Mouse (Mus musculus): ENCODE measurements around the gene Slc25a48. TPM values are rescaled to one million over a fixed set of nuclear protein-coding genes. Genes with fewer than 3 reads are reported as not detected.

Gene Slc25a48
- polyA plus RNA-seq, 1 experiment from 2014 or later, result 0.05 TPM

DNA sequence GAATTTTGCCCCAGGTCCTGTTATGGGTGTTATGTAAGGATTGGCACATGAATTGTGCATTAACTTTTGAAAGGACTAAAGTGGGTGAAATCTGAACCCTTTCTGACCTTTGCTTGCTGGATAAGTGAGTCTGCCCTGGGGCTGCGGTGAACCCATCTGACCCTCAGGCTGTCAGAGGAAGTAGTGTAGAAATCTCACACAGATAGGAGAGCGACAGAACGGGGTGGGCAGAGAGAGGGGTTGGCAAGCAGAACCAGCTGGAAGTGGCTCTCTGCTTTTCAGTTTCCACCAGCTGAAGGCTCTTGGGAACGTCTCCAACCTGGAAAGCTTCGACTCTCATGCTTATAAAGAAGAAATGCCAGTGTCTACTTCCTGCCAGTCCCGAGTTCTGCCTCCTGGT, 39.1 kb downstream of the Slc25a48 start:
- ATAC-seq (replicated peaks; ENCODE audit: insufficient number of reproducible peaks, insufficient read depth, low FRiP score, low read depth), result no peak
- Histone ChIP-seq H3K36me3 (no peaks in the 10 kb centered on the region), H3K27me3 (peaks cover 32% of the 10 kb centered on the region), H3K27ac (no peak overlapping the region), H3K4me3 (no peak overlapping the region), H3K4me1 (replicated peaks) (peaks cover 6% of the 10 kb centered on the region), H3K4me2 (no peak overlapping the region), H3K9ac (no peak overlapping the region), H3K9me3 (replicated peaks) (no peaks in the 10 kb centered on the region)
- 17% methylated on average over 6 of the region's 6 CpGs for WGBS

DNA sequence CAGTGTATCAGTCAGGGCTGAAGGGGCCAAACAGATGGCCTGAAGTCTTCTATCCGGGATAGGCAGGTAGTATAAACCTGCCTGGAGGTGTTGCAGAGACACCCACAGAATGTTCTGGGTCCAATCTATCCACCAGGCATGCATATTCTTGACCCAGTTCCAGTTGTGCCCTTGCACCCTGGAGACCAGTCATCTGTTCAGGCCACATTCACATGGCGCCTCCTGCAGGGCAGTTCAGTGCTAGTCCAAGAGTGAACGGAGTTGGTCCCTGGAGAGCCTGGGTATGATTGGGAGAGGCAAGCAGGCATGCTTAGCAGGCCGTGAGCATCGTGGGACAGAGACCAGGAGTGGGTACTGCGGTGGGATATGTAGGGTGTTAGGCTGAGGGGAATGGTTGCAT, 39.9 kb downstream of the Slc25a48 start:
- Histone ChIP-seq H3K4me3 (no peak overlapping the region), H3K4me1 (replicated peaks) (peaks cover 6% of the 10 kb centered on the region), H3K36me3 (no peaks in the 10 kb centered on the region), H3K27me3 (peaks cover 28% of the 10 kb centered on the region), H3K9me3 (replicated peaks) (no peaks in the 10 kb centered on the region), H3K4me2 (no peak overlapping the region), H3K9ac (no peak overlapping the region), H3K27ac (no peak overlapping the region)
- WGBS, result 77% methylated on average over 6 of the region's 6 CpGs
- no peak for ATAC-seq (replicated peaks; ENCODE audit: insufficient number of reproducible peaks, insufficient read depth, low FRiP score, low read depth)

DNA sequence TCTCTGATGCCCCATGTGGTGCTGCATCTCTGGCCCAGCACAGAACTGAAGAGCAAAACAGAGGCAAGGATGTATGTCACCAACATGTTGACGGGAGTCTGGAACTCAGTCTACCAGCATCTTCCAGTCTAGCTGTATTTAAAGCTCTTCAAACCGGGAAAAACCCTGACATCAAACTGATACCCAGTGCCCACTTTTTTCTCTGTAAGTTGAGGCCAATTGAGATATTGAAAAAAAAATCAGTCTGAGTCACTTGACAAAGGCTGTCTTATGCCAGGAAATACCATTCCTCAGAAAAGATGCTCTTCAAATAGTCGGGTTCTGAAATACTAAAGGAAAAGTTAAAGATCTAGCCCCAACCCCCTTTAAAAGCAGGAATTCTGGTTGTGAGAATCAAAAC, 44.0 kb downstream of the Slc25a48 start, which contains the start of gene Il9:
Gene Il9 (minus strand): TSS at position 101 of the 400 bp plus-strand sequence.
- H3K27ac ChIP-seq, result no peak within 1 kb of the TSS
- peaks cover 16% of the 10 kb centered on the region for H3K27me3 ChIP-seq
- H3K4me3 ChIP-seq, result no peak within 1 kb of the TSS
- H3K4me2 ChIP-seq, result no peak within 1 kb of the TSS
- no peaks in the 10 kb centered on the region for H3K9me3 ChIP-seq (replicated peaks)
- 66% methylated on average over 3 of the region's 3 CpGs for WGBS
- ATAC-seq (replicated peaks; ENCODE audit: insufficient number of reproducible peaks, insufficient read depth, low FRiP score, low read depth), result no peak
- no peaks in the 10 kb centered on the region for H3K36me3 ChIP-seq
- H3K9ac ChIP-seq, result no peak within 1 kb of the TSS
- H3K4me1 ChIP-seq (replicated peaks), result peaks cover 6% of the 10 kb centered on the region

GRCm38 (mm10) chr13:56488012-56488411, 49.9 kb downstream of the Slc25a48 start:
- Histone ChIP-seq H3K4me2 (no peak overlapping the region), H3K9me3 (replicated peaks) (no peaks in the 10 kb centered on the region), H3K9ac (no peak overlapping the region), H3K4me1 (replicated peaks) (no peaks in the 10 kb centered on the region), H3K36me3 (no peaks in the 10 kb centered on the region), H3K27ac (no peak overlapping the region), H3K4me3 (no peak overlapping the region), H3K27me3 (no peaks in the 10 kb centered on the region)
- ATAC-seq (replicated peaks; ENCODE audit: insufficient number of reproducible peaks, insufficient read depth, low FRiP score, low read depth), result no peak
- 50% methylated on average over 5 of the region's 5 CpGs for WGBS

DNA sequence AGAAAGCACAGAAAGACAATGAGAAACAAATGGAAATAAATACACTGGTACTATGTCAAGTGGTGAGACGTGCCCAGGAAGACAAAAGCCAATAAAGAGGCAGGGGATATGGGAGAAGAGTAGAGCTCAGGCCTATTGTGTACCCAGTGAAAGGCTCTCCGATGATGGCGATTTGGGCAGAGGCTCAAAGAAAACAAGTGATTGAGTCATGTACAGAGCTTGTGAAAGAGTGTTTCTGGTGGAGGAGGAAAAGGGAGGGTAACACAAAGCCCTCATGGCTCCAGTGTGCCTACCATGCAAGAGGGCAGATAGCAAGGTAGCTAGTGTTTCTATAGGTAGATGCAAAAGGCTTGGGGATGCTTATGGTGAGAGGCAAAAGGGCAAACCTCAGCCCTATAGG, 56.3 kb downstream of the Slc25a48 start:
- Histone ChIP-seq H3K9me3 (replicated peaks) (no peaks in the 10 kb centered on the region), H3K4me1 (replicated peaks) (no peaks in the 10 kb centered on the region), H3K9ac (no peak overlapping the region), H3K36me3 (no peaks in the 10 kb centered on the region), H3K4me2 (no peak overlapping the region), H3K27me3 (no peaks in the 10 kb centered on the region), H3K27ac (no peak overlapping the region), H3K4me3 (no peak overlapping the region)
- WGBS, result 66% methylated on average over 3 of the region's 3 CpGs
- ATAC-seq (replicated peaks; ENCODE audit: insufficient number of reproducible peaks, insufficient read depth, low FRiP score, low read depth), result no peak

GRCm38 (mm10) chr13:56500132-56500531, 62.0 kb downstream of the Slc25a48 start:
- Histone ChIP-seq H3K4me3 (no peak overlapping the region), H3K9ac (no peak overlapping the region), H3K27me3 (no peaks in the 10 kb centered on the region; the same call in 1 of the 2 replicates), H3K9me3 (replicated peaks) (no peaks in the 10 kb centered on the region), H3K36me3 (no peaks in the 10 kb centered on the region), H3K4me2 (no peak overlapping the region), H3K4me1 (replicated peaks) (no peaks in the 10 kb centered on the region), H3K27ac (no peak overlapping the region)
- no peak for ATAC-seq (replicated peaks; ENCODE audit: insufficient number of reproducible peaks, insufficient read depth, low FRiP score, low read depth)
- 56% methylated on average over 3 of the region's 3 CpGs for WGBS

- ATAC-seq (replicated peaks; ENCODE audit: insufficient number of reproducible peaks, insufficient read depth, low FRiP score, low read depth), result no peak
- Histone ChIP-seq H3K27me3 (no peaks in the 10 kb centered on the region; the same call in 1 of the 2 replicates), H3K9me3 (replicated peaks) (no peaks in the 10 kb centered on the region), H3K27ac (no peak overlapping the region), H3K4me1 (replicated peaks) (no peaks in the 10 kb centered on the region), H3K36me3 (no peaks in the 10 kb centered on the region), H3K9ac (no peak overlapping the region), H3K4me3 (no peak overlapping the region), H3K4me2 (no peak overlapping the region)
- WGBS, result 77% methylated on average over 8 of the region's 8 CpGs
These were observed 62.5 kb downstream of the Slc25a48 start for GRCm38 (mm10) chr13:56500636-56501035.

DNA sequence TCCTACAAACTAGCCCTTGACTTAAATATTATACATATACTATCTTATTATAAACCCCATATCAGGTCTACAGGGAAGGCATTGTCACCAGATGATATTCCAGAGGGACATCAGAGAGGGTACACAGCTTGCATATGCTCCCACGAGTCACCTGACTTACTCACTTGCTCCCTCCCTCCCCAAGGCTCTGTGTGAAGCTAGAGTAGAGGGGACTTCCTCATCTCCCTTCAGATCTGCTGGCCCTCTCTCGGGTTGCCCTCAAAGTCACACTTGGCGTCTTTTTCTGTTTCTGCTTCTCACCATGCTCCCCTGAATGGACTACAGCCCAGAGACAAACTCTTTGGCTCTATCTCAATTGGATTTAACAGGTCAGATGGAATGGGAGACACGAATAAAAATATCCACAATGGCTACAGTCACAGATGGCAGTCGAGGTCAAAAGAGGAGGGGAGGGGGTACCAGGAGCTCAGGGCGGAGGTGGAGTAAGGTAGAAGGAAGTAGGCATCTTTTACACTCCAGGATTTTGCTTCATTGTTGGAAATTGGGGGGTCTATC, 63.8 kb downstream of the Slc25a48 start:
- no peak for ATAC-seq (replicated peaks; ENCODE audit: insufficient number of reproducible peaks, insufficient read depth, low FRiP score, low read depth)
- no peak overlapping the region for H3K27ac ChIP-seq
- no peak overlapping the region for H3K9ac ChIP-seq
- WGBS, result 56% methylated on average over 6 of the region's 6 CpGs
- no peak overlapping the region for H3K4me3 ChIP-seq
- H3K4me1 ChIP-seq (replicated peaks), result no peaks in the 10 kb centered on the region
- no peaks in the 10 kb centered on the region for H3K36me3 ChIP-seq
- no peaks in the 10 kb centered on the region for H3K9me3 ChIP-seq (replicated peaks)
- no peaks in the 10 kb centered on the region; the same call in 1 of the 2 replicates for H3K27me3 ChIP-seq
- no peak overlapping the region for H3K4me2 ChIP-seq

GRCm38 (mm10) chr13:56506871-56507496, 68.8 kb downstream of the Slc25a48 start:
- Histone ChIP-seq H3K27ac (no peak overlapping the region), H3K4me1 (replicated peaks) (no peaks in the 10 kb centered on the region), H3K4me3 (no peak overlapping the region), H3K9ac (no peak overlapping the region), H3K27me3 (no peaks in the 10 kb centered on the region; the same call in 1 of the 2 replicates), H3K36me3 (no peaks in the 10 kb centered on the region), H3K4me2 (no peak overlapping the region), H3K9me3 (replicated peaks) (no peaks in the 10 kb centered on the region)
- 67% methylated on average over 6 of the region's 6 CpGs for WGBS
- ATAC-seq (replicated peaks; ENCODE audit: insufficient number of reproducible peaks, insufficient read depth, low FRiP score, low read depth), result no peak

DNA sequence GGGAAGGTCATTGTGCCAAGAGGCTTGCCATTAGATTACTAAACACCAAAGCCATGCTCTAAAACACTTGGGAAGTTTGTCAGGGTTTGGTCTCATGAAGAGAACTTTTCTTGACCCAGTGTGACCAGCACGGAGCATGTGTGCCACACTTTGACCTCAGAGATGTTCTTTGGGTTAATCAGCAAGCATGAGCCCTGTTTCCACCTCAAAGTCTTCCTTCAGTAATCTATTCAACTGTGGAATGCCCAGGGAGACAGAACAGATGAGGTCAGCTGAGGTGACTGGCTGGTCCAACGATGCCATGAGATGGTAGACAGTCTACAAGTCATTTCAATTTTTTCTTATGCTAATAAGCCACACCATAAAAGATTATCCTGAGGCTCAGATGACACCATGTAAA, 71.6 kb downstream of the Slc25a48 start:
- Histone ChIP-seq H3K4me2 (no peak overlapping the region), H3K9me3 (replicated peaks) (no peaks in the 10 kb centered on the region), H3K4me3 (no peak overlapping the region), H3K27me3 (no peaks in the 10 kb centered on the region), H3K36me3 (no peaks in the 10 kb centered on the region), H3K27ac (no peak overlapping the region), H3K4me1 (replicated peaks) (no peaks in the 10 kb centered on the region), H3K9ac (no peak overlapping the region)
- 79% methylated on average over 2 of the region's 2 CpGs for WGBS
- no peak for ATAC-seq (replicated peaks; ENCODE audit: insufficient number of reproducible peaks, insufficient read depth, low FRiP score, low read depth)

DNA sequence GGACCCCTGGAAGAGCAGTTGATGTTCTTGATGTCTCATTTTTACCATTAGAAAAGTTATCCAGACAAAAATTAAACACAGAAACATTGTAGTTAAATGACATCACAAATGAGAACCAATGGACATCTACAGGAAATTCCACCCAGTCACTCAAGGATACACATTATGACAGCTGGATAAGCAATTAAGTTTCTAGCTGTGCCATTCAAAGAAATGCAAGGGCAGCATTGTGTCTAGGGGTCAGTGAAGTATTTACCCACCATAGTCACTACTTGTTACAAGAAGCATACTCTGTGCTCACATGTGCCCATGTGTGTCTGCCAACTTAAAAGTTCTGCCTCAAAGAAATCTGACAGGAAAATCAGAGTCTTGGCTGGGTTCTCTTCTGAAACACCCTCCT, 75.4 kb downstream of the Slc25a48 start:
- Histone ChIP-seq H3K36me3 (no peaks in the 10 kb centered on the region), H3K9me3 (replicated peaks) (no peaks in the 10 kb centered on the region), H3K4me3 (no peak overlapping the region), H3K4me2 (no peak overlapping the region), H3K27ac (no peak overlapping the region), H3K9ac (no peak overlapping the region), H3K4me1 (replicated peaks) (no peaks in the 10 kb centered on the region), H3K27me3 (no peaks in the 10 kb centered on the region)
- no peak for ATAC-seq (replicated peaks; ENCODE audit: insufficient number of reproducible peaks, insufficient read depth, low FRiP score, low read depth)

- WGBS, result 59% methylated on average over 4 of the region's 4 CpGs
- Histone ChIP-seq H3K4me3 (no peak overlapping the region), H3K27me3 (no peaks in the 10 kb centered on the region), H3K9me3 (replicated peaks) (no peaks in the 10 kb centered on the region), H3K9ac (no peak overlapping the region), H3K4me1 (replicated peaks) (no peaks in the 10 kb centered on the region), H3K36me3 (no peaks in the 10 kb centered on the region), H3K27ac (no peak overlapping the region), H3K4me2 (no peak overlapping the region)
- no peak for ATAC-seq (replicated peaks; ENCODE audit: insufficient number of reproducible peaks, insufficient read depth, low FRiP score, low read depth)
These were observed 78.2 kb downstream of the Slc25a48 start for GRCm38 (mm10) chr13:56516311-56516710.
